Mouse (Mus musculus) ES-E14 (cell line): ENCODE measurements around the gene Kirrel. TPM values are rescaled to one million over a fixed set of nuclear protein-coding genes. Genes with fewer than 3 reads are reported as not detected.

Experiments used
- DNase-seq: peaks from one replicate; pipeline ENCODE4 v3.0.0-alpha.2; 2013; ENCODE audit warnings: low read depth, low spot score
- H3K27ac ChIP-seq: 2 replicates; pipeline ENCODE4 v1.5.1; 2012; ENCODE audit warnings: low read depth, mild to moderate bottlenecking, low read length, moderate library complexity, mixed read lengths; ENCODE audit not compliant: poor library complexity, insufficient read depth, severe bottlenecking
- H3K36me3 ChIP-seq: 2 replicates; pipeline ENCODE4 v1.6.1; 2012; ENCODE audit warnings: mild to moderate bottlenecking, low read length, moderate library complexity, mixed read lengths; ENCODE audit not compliant: control insufficient read depth, poor library complexity, insufficient read depth, severe bottlenecking
- H3K4me1 ChIP-seq, 2 experiments: fragments of 150-350 bp in 1 of 2; sonication (generic) in 1 of 2; 2 replicates each; pipeline ENCODE4 v1.6.1; 2012; ENCODE audit warnings: low read length in 2 of 2, mild to moderate bottlenecking in 1 of 2, mixed read lengths in 1 of 2; ENCODE audit not compliant: control insufficient read depth in 2 of 2, insufficient read depth in 2 of 2, poor library complexity in 1 of 2
- H3K4me3 ChIP-seq, 2 experiments: fragments of 150-350 bp in 1 of 2; sonication (generic) in 1 of 2; 2 replicates each; pipeline ENCODE4 v1.5.1; 2012; ENCODE audit warnings: low read length in 2 of 2, low read depth in 1 of 2, mild to moderate bottlenecking in 1 of 2, mixed read lengths in 1 of 2; ENCODE audit not compliant: insufficient read depth in 1 of 2, poor library complexity in 1 of 2, severe bottlenecking in 1 of 2
- H3K9ac ChIP-seq: 2 replicates; pipeline ENCODE4 v1.6.1; 2012; ENCODE audit warnings: low read depth, mild to moderate bottlenecking, low read length, mixed read lengths; ENCODE audit not compliant: poor library complexity, insufficient read depth, severe bottlenecking
- H3K9me3 ChIP-seq: fragments of 150-350 bp; sonication (generic); 2 replicates; pipeline ENCODE4 v1.6.1; 2012; ENCODE audit warnings: low read depth, mild to moderate bottlenecking, low read length; ENCODE audit not compliant: control insufficient read depth, insufficient read depth
- CHD2 ChIP-seq: IDR thresholded peaks from 2 replicates; pipeline ENCODE4 v1.6.1; 2014; ENCODE audit warnings: mild to moderate bottlenecking, low read depth, low read length, inconsistent platforms
- HCFC1 ChIP-seq: IDR thresholded peaks from 2 replicates; pipeline ENCODE4 v1.6.1; 2012; ENCODE audit warnings: low read length, inconsistent platforms, borderline replicate concordance; ENCODE audit not compliant: insufficient read depth
- MAFK ChIP-seq: IDR thresholded peaks from 2 replicates; pipeline ENCODE4 v1.6.1; 2014; ENCODE audit warnings: mild to moderate bottlenecking, low read depth, low read length, inconsistent platforms; ENCODE audit not compliant: insufficient read depth
- ZC3H11A ChIP-seq: IDR thresholded peaks from 2 replicates; pipeline ENCODE4 v1.6.1; 2012; ENCODE audit warnings: low read depth, mild to moderate bottlenecking, inconsistent platforms, low read length, borderline replicate concordance
- ZNF384 ChIP-seq: IDR thresholded peaks from 2 replicates; pipeline ENCODE4 v1.6.1; 2012; ENCODE audit warnings: low read depth, low read length, inconsistent platforms
- in situ Hi-C, 2 experiments: fragments of 600-800 bp; cut with MboI; formaldehyde crosslinking; loops; one replicate each; pipeline ENCODE4 v1.15.1; 2025; ENCODE audit warnings: low sequenced_read_pairs in 2 of 2, inconsistent platforms in 1 of 2; ENCODE audit not compliant: unreplicated experiment in 2 of 2
- total RNA-seq: library from RNA; depleted of rRNA; stranded (reverse); fragments of 300-350 nt; gene quantifications from 2 replicates; pipeline ENCODE4 v1.2.3, GENCODE M21; 2012

The Kirrel gene
- total RNA-seq, 1 experiment, result 35.5 TPM

DNA sequence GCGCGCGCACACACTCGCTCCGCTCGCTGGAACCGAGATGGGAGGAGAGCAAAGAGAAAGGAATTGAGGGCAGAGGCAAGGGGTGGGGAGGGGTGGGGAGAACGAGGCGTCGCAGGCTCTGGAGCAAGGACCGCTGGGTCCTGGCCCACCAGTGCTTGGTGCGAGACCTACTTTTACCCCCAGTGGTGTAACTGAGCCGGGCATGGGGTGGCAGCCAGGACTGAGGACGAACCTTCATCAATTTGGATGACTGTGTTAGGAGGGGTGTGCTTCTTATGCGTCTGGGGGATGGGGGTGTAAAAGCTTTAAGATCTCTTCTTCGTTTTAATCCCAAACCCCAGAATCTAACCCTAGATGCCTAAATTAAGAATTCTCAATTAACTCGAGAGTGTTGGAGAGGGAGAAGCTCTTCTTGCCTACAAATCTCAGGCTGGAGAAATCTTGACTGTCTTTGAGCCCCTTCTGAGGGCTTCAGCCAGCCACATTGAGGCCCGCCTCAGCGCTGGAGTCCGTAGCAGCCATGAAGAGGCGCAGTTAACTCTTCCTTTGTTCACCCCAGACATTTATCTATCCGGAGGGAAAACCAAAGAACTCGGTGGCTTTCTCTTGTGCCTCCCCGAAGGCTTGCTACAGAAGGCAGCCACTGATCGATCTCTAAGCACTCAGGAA lies 356 bp upstream of the Kirrel start:
- in situ Hi-C loops, result loop anchor here in 1 of 2 experiments (10.0 kb wide), 1 partner anchor 90 kb away; no protein-coding TSS in a partner anchor
- no peak for DNase-seq
- H3K4me3 ChIP-seq, result peak overlapping the region; percentile 63 to 76
- no peaks in the 10 kb centered on the region for H3K9me3 ChIP-seq
- peaks cover 0 to 12% of the 10 kb centered on the region in 2 experiments; a peak in 2 of 4 replicates for H3K4me1 ChIP-seq
- no peak for TF ChIP-seq CHD2
- TF ChIP-seq ZC3H11A, result no peak
- no peak for TF ChIP-seq MAFK
- TF ChIP-seq ZNF384, result no peak
- TF ChIP-seq HCFC1, result no peak
- no peaks in the 10 kb centered on the region for H3K36me3 ChIP-seq
- peak overlapping the region; percentile 11; the same call in 1 of the 2 replicates for H3K27ac ChIP-seq
- H3K9ac ChIP-seq, result peak overlapping the region; percentile 75

DNA sequence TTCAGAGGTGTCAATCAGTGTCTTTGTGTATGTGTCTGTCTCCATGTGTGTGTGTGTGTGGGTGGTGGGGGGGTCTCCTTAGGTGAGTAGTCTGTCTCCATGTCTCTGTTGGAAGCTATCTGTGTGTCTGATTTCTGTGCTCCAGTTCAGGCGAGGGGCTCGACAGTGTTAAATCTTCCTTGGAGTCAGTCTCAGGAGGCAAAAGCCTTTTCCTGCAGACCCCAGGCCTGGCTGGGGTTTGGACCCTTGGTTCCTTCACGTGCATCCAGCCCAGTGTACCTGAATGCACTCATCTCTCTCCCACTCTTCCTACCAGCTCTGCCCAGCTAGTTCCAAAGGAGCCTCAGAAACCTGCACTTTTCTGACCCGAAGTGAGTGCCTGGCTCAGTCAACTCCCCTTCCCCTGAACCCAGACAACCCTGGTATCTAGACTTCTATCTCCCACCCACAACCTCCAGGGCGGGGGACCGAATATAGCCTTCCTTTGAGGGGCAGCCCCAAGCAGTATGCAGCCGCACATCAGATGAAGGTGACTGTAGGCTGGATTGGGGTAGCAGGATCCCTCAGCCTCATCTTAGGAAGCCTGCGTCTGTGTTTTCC lies 961 bp downstream of the Kirrel start:
- H3K9me3 ChIP-seq, result no peaks in the 10 kb centered on the region
- peak overlapping the region; percentile 75 for H3K9ac ChIP-seq
- no peak for TF ChIP-seq ZC3H11A
- no peak for TF ChIP-seq HCFC1
- TF ChIP-seq ZNF384, result no peak
- no peak for TF ChIP-seq MAFK
- no peak for TF ChIP-seq CHD2
- peak overlapping the region; percentile 63 to 76 for H3K4me3 ChIP-seq
- H3K27ac ChIP-seq, result peak overlapping the region; percentile 11
- in situ Hi-C loops, result loop anchor here in 1 of 2 experiments (10.0 kb wide), 1 partner anchor 89 kb away; no protein-coding TSS in a partner anchor
- H3K36me3 ChIP-seq, result no peaks in the 10 kb centered on the region
- DNase-seq, result no peak
- H3K4me1 ChIP-seq, result peaks cover 0 to 15% of the 10 kb centered on the region in 2 experiments

DNA sequence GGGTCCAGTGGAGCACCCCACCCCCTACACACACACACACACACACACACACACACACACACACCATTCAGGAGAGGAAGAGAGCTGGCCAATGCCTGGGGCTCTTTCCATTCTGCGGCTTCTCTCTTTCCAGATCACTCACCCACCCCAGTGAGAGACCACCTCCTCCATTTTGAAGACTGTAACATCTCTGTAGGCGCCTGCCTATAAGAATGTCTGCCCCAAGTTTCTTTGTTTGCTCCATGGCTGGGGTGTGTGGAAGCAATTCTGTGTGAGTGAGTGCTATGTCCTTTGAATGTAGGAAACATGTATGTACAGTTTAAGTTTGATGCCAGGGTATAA lies 1.5 kb downstream of the Kirrel start:
- H3K9me3 ChIP-seq, result no peaks in the 10 kb centered on the region
- TF ChIP-seq ZC3H11A (no peak), HCFC1 (no peak), MAFK (no peak), CHD2 (no peak), ZNF384 (no peak)
- H3K4me1 ChIP-seq, result peaks cover 0 to 17% of the 10 kb centered on the region in 2 experiments
- H3K9ac ChIP-seq, result no peak overlapping the region; the same call in 1 of the 2 replicates
- no peak for DNase-seq
- H3K27ac ChIP-seq, result no peak overlapping the region
- no peaks in the 10 kb centered on the region for H3K36me3 ChIP-seq
- in situ Hi-C loops, result loop anchor here in 1 of 2 experiments (10.0 kb wide), 1 partner anchor 88 kb away; no protein-coding TSS in a partner anchor
- H3K4me3 ChIP-seq, result peak overlapping the region; percentile 63 to 76; a peak in 3 of 4 replicates

DNA sequence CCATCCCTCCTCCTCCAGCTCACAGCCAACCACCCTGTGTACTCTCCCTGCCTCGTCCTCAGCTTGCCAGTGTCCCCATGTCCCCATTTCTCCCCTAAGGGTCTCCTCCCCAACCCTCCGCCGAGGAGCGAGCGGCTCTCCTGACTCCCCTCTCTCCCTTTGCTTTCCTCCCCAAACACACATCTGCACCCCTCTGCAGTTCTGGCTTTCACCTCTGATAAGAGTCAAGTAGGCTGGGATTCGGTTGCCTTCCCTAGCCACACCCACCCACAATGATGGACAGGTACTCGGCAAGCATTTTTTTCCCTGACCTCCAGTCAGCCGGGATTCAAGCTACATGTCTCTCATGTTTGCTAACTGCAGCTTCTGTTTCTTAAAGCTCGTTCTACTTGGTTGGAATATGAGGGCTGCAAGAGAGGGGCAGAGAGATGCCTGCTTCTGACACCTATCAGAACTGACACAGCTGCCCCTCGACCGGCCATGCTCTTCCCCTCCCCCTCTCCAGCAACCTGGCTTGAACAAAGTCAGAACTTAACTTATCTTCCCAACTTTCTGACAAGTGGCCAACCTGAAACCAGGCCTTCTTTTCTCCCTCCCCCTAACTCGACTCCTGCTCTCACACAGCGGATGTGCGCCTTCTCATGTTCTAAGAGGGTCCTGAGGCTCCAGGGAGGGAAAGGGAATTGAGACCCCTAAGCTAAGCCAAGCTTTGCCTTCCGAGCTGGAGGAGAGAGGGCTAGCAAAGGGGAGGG lies 2.0 kb downstream of the Kirrel start:
- H3K27ac ChIP-seq, result no peak overlapping the region
- no peak for DNase-seq
- H3K4me1 ChIP-seq, result peaks cover 0 to 17% of the 10 kb centered on the region in 2 experiments
- in situ Hi-C loops, result loop anchor here in 1 of 2 experiments (10.0 kb wide), 1 partner anchor 88 kb away; no protein-coding TSS in a partner anchor
- no peak for TF ChIP-seq MAFK
- TF ChIP-seq ZNF384, result no peak
- TF ChIP-seq CHD2, result no peak
- no peak for TF ChIP-seq ZC3H11A
- TF ChIP-seq HCFC1, result no peak
- H3K4me3 ChIP-seq, result peak overlapping the region; percentile 8 to 76
- H3K9ac ChIP-seq, result no peak overlapping the region; the same call in 1 of the 2 replicates
- H3K9me3 ChIP-seq, result no peaks in the 10 kb centered on the region
- no peaks in the 10 kb centered on the region for H3K36me3 ChIP-seq
